Mouse (Mus musculus): ENCODE results near the gene Xxylt1.

DNA sequence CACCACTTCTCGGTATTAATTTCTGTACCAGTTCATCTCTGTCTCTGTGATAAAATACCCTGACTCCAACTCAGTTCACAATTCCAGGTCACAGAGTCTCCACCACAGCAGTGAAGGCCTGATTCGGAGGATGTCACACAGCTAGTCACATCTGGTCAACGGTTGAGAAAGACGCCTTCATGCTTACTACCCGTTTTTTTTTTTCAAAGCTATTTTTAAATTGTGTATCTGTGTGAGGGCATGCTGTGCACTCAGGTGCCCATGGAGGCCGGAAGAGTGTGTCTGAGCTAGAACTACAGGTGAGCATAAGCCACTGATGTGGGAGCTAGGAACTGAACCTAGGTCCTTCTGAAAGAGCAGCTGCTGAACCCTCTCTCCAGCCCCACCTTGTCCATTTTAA lies 16.4 kb downstream of the Xxylt1 start:
- TF ChIP-seq POLR2A (IDR thresholded peaks at IDR 0.05; ENCODE audit: low read depth, low read length): no peak
- no peak for TF ChIP-seq CTCF (IDR thresholded peaks at IDR 0.05; ENCODE audit: borderline replicate concordance, insufficient read depth, low read length)

Measured in embryonic fibroblast, embryonic 13.5 days (primary cell).